Mouse (Mus musculus): Measurements from ENCODE around the gene Eif2ak4.

DNA sequence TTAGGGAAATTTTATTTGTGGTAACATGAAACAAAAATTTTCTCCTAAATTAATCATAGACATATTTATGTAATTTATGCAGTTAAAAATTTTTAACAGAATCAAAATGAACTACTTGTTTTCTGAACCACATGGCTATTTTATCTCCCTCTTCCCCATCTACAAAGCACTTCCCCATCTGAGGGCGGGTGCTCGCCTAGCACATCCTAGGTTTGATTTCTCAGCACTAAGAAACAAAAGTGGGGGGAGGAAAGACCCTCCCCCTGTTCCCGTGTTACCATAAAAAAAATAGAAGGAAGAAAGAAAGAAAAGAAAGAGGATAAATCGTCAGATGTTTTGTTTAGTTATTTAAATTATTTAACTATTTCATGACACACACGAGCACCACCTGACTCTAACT lies 2.8 kb downstream of the Eif2ak4 start:
- TF ChIP-seq CTCF (IDR thresholded peaks at IDR 0.05; ENCODE audit: extremely low read depth, insufficient read length, insufficient replicate concordance, low read depth, low read length) (no peak), POLR2A (IDR thresholded peaks at IDR 0.05; ENCODE audit: low read depth, low read length) (no peak)

All from small intestine, adult 2 months (tissue).